Mouse (Mus musculus): ENCODE measurements around the gene Lims1.
A peak's percentile ranks its signal among the peaks of the same experiment; 100 is the strongest.

Lims1 gene

GRCm38 (mm10) chr10:58343552-58343951 is 20.3 kb downstream of the Lims1 start:
- no peak for DNase-seq (ENCODE audit: low read depth, low spot score)

- DNase-seq (ENCODE audit: low read depth, low spot score), result peak; percentile 43
Observed at GRCm38 (mm10) chr10:58350600-58350999, 27.3 kb downstream of the Lims1 start.

GRCm38 (mm10) chr10:58351670-58352069 is 28.4 kb downstream of the Lims1 start:
- DNase-seq (ENCODE audit: low read depth, low spot score), result no peak

GRCm38 (mm10) chr10:58352364-58352763 is 29.1 kb downstream of the Lims1 start:
- DNase-seq (ENCODE audit: low read depth, low spot score), result no peak

GRCm38 (mm10) chr10:58354561-58354960 is 31.3 kb downstream of the Lims1 start:
- peak; percentile 46 for DNase-seq (ENCODE audit: low read depth, low spot score)

- no peak for DNase-seq (ENCODE audit: low read depth, low spot score)
Observed at GRCm38 (mm10) chr10:58356460-58356859, 33.2 kb downstream of the Lims1 start.

- DNase-seq (ENCODE audit: low read depth, low spot score), result peak; percentile 85
Observed at GRCm38 (mm10) chr10:58359123-58359522, 35.9 kb downstream of the Lims1 start.

- no peak for DNase-seq (ENCODE audit: low read depth, low spot score)
Observed at GRCm38 (mm10) chr10:58359952-58360351, 36.7 kb downstream of the Lims1 start.

GRCm38 (mm10) chr10:58362745-58363144 is 39.5 kb downstream of the Lims1 start:
- peak; percentile 70 for DNase-seq (ENCODE audit: low read depth, low spot score)

GRCm38 (mm10) chr10:58364770-58365515 is 41.7 kb downstream of the Lims1 start:
- DNase-seq (ENCODE audit: low read depth, low spot score), result no peak

- no peak for DNase-seq (ENCODE audit: low read depth, low spot score)
Observed at GRCm38 (mm10) chr10:58368791-58369706, 45.8 kb downstream of the Lims1 start.

- DNase-seq (ENCODE audit: low read depth, low spot score), result no peak
Observed at GRCm38 (mm10) chr10:58369707-58370093, 46.4 kb downstream of the Lims1 start.

GRCm38 (mm10) chr10:58370143-58370542 is 46.9 kb downstream of the Lims1 start:
- peak; percentile 81 for DNase-seq (ENCODE audit: low read depth, low spot score)

GRCm38 (mm10) chr10:58370559-58370958 is 47.3 kb downstream of the Lims1 start:
- no peak for DNase-seq (ENCODE audit: low read depth, low spot score)

GRCm38 (mm10) chr10:58371279-58371842 is 48.1 kb downstream of the Lims1 start:
- peak; percentile 55 for DNase-seq (ENCODE audit: low read depth, low spot score)

- DNase-seq (ENCODE audit: low read depth, low spot score), result peak; percentile 46
Observed at GRCm38 (mm10) chr10:58372430-58373030, 49.3 kb downstream of the Lims1 start.

GRCm38 (mm10) chr10:58373829-58374228 is 50.6 kb downstream of the Lims1 start:
- no peak for DNase-seq (ENCODE audit: low read depth, low spot score)

- DNase-seq (ENCODE audit: low read depth, low spot score), result peak; percentile 83
Observed at GRCm38 (mm10) chr10:58377592-58378197, 54.4 kb downstream of the Lims1 start.

GRCm38 (mm10) chr10:58378380-58378779 is 55.1 kb downstream of the Lims1 start:
- peak; percentile 27 for DNase-seq (ENCODE audit: low read depth, low spot score)

- DNase-seq (ENCODE audit: low read depth, low spot score), result no peak
Observed at GRCm38 (mm10) chr10:58379699-58380098, 56.4 kb downstream of the Lims1 start.

- no peak for DNase-seq (ENCODE audit: low read depth, low spot score)
Observed at GRCm38 (mm10) chr10:58381904-58382303, 58.6 kb downstream of the Lims1 start.

Data from brain, adult 2 months (tissue).